Mouse (Mus musculus): Measurements from ENCODE around the gene Crkl. TPM values are rescaled to one million over a fixed set of nuclear protein-coding genes. Genes with fewer than 3 reads are reported as not detected.
"Not testable (repeated sequence)": the region's sequence is repeated elsewhere in the genome, so short reads cannot be mapped to it uniquely, and the experiment has no call there.

Gene Crkl
- polyA plus RNA-seq, 1 experiment from 2014 or later = 90.4 TPM

DNA sequence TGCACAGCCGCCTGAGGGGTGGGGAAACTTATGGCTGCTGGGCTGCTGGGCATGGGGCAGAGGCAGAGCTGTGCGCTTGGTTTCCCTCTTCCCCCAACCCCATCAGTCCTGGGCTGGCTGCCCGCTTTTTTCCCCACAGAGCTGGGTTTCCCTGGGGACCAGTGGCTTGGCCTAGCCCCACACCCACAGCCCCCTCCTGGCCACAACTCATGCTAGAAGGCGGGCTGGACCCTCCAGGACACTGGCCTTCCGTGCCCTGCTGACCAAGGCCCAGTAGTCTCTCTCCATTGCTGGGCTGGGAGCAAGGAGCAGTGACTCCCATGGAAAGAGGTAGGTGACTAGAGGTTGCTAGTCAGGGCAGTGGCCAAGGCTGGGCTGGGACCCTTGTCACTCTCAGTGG is 39.4 kb downstream of the Crkl start:
- WGBS = 83% methylated on average over 5 of the region's 5 CpGs
- no peak overlapping the region for H3K27ac ChIP-seq (replicated peaks; ENCODE audit: low read depth, low read length)
- H3K27me3 ChIP-seq (ENCODE audit: control insufficient read depth, insufficient read depth, low read length) = peaks cover 10% of the 10 kb centered on the region
- H3K9me3 ChIP-seq (ENCODE audit: control insufficient read depth, low read length) = no peaks in the 10 kb centered on the region
- H3K36me3 ChIP-seq (ENCODE audit: control insufficient read depth, insufficient read depth, low read length) = peaks cover 3% of the 10 kb centered on the region; the same call in 1 of the 2 replicates
- H3K4me3 ChIP-seq (ENCODE audit: low read depth, low read length) = no peak overlapping the region
- no peak for DNase-seq (ENCODE audit: low spot score)
- H3K9ac ChIP-seq (ENCODE audit: low read length) = no peak overlapping the region
- H3K4me1 ChIP-seq (ENCODE audit: control insufficient read depth, insufficient read depth, low read length) = no peaks in the 10 kb centered on the region
- H3K4me2 ChIP-seq (ENCODE audit: low read depth, severe bottlenecking) = no peak overlapping the region
- no peak for ATAC-seq (ENCODE audit: insufficient number of reproducible peaks, low FRiP score, low TSS enrichment, low read depth)

DNA sequence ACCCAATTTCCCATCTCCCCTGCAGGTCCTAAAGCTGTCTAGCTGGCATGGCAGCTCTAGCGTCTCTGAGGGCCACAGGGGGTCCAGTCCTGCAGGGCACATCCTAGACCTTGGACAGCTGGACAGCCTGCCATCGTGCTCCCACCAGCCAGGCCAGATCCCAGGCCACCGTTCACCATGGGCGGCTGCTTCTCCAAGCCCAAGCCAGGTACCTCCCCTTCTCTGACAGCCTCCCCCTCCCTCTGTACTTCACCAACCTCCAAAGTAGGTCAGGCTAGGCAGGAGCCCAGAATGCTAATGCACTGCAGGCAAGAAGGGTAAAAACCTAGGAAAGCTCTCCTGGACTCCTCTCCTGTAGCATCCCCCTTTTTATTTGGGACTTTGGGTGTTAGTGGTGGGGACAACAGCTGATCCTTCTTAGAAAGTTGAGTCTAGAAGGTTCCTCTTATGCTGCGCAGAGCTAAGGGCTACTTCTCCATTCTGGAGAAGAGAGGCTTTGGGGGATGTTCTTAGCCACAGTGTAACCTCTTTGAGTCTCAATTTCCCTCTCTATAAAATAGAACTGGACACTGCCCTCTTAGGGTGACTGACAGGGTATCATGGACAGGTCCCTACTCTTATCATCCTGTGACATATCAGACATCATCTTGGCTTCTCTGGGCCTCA is 40.2 kb downstream of the Crkl start:
- 62% methylated on average over 5 of the region's 5 CpGs for WGBS
- H3K9me3 ChIP-seq (ENCODE audit: control insufficient read depth, low read length) = no peaks in the 10 kb centered on the region
- H3K27ac ChIP-seq (replicated peaks; ENCODE audit: low read depth, low read length) = no peak overlapping the region
- no peaks in the 10 kb centered on the region for H3K4me1 ChIP-seq (ENCODE audit: control insufficient read depth, insufficient read depth, low read length)
- ATAC-seq (ENCODE audit: insufficient number of reproducible peaks, low FRiP score, low TSS enrichment, low read depth) (no peak), DNase-seq (ENCODE audit: low spot score) (no peak)
- peaks cover 3% of the 10 kb centered on the region; the same call in 1 of the 2 replicates for H3K36me3 ChIP-seq (ENCODE audit: control insufficient read depth, insufficient read depth, low read length)
- no peak overlapping the region for H3K4me3 ChIP-seq (ENCODE audit: low read depth, low read length)
- no peak overlapping the region for H3K4me2 ChIP-seq (ENCODE audit: low read depth, severe bottlenecking)
- H3K9ac ChIP-seq (ENCODE audit: low read length) = no peak overlapping the region
- peaks cover 10% of the 10 kb centered on the region for H3K27me3 ChIP-seq (ENCODE audit: control insufficient read depth, insufficient read depth, low read length)

DNA sequence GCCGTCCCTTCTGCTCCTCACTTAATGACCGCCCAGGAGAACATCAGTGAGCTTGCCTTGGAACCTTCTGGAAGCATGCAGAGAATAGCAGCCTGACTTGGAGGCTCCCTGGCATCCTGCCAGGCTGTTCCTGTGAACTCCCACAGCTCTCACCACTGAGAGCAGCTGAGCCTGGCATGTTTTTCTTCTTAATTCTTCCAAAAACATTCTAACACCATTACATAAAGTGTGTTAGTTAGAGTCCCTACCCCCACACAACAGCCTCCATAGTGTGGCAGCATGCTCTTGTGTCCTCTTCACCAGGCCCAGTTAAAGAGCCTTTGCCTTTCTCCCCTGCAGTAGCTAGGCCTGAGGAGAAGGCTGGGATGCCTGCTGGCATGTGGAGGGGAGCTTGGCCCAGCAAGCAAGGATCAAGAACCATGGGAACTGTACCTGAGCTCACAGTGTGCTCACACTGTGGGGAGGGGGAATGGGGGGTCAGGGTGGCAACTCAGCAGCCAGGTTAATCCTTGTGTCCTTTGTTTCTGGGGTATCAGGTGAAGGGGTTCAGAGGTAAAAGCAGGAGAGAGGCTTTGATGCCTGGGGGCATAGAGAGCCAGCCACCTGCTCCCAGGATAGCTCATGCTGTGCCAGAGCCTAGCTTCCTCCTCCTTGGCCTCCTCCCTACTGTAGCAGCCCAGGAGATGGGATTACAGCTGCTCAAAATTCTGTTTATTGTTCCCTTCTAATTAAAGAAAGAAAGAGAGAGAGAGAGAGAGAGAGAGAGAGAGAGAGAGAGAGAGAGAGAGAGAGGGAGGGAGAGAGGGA is 44.9 kb downstream of the Crkl start:
- Histone ChIP-seq H3K27ac (replicated peaks; ENCODE audit: low read depth, low read length) (no peak overlapping the region), H3K9ac (ENCODE audit: low read length) (no peak overlapping the region), H3K4me3 (ENCODE audit: low read depth, low read length) (no peak overlapping the region), H3K4me1 (ENCODE audit: control insufficient read depth, insufficient read depth, low read length) (no peaks in the 10 kb centered on the region), H3K27me3 (ENCODE audit: control insufficient read depth, insufficient read depth, low read length) (no peaks in the 10 kb centered on the region), H3K36me3 (ENCODE audit: control insufficient read depth, insufficient read depth, low read length) (no peaks in the 10 kb centered on the region), H3K4me2 (ENCODE audit: low read depth, severe bottlenecking) (no peak overlapping the region), H3K9me3 (ENCODE audit: control insufficient read depth, low read length) (no peaks in the 10 kb centered on the region)
- 67% methylated on average over 2 of the region's 2 CpGs for WGBS
- DNase-seq (ENCODE audit: low spot score) = no peak
- ATAC-seq (ENCODE audit: insufficient number of reproducible peaks, low FRiP score, low TSS enrichment, low read depth) = no peak

DNA sequence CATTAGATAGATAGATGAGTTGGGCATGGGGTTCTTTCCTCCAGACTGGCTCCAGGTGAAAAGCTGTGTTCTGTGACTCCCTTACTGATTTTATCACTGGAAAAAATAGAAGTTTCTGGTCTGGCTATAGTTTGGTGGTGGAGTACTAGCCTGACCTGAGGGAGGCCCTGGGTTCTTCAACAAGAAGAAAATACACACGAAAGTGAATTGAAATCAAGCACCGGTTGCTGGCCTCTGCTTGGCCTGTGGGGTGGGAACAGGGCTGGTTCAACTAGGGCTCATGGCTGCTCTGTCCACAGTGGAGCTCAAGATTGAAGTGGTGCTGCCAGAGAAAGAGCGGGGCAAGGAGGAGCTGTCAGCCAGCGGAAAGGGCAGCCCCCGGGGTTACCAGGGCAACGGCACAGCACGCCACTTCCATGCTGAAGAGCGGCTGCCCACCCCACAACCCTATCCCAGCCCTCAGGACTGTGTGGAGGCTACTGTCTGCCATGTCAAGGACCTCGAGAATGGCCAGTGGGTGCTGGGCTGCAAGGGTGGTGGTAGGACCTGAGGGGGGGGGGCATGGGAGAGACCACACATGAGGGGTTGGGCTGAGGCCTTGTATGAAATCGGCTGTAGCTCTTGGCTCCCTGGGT is 47.6 kb downstream of the Crkl start:
- ATAC-seq (ENCODE audit: insufficient number of reproducible peaks, low FRiP score, low TSS enrichment, low read depth) = no peak; the same call in 1 of the 2 replicates
- no peaks in the 10 kb centered on the region for H3K9me3 ChIP-seq (ENCODE audit: control insufficient read depth, low read length)
- peak; percentile 41 for DNase-seq (ENCODE audit: low spot score)
- no peak overlapping the region for H3K9ac ChIP-seq (ENCODE audit: low read length)
- H3K4me1 ChIP-seq (ENCODE audit: control insufficient read depth, insufficient read depth, low read length) = no peaks in the 10 kb centered on the region
- peak overlapping the region; percentile 12; the same call in 1 of the 2 replicates for H3K4me2 ChIP-seq (ENCODE audit: low read depth, severe bottlenecking)
- H3K4me3 ChIP-seq (ENCODE audit: low read depth, low read length) = no peak overlapping the region
- no peaks in the 10 kb centered on the region for H3K27me3 ChIP-seq (ENCODE audit: control insufficient read depth, insufficient read depth, low read length)
- 29% methylated on average over 10 of the region's 10 CpGs for WGBS
- H3K36me3 ChIP-seq (ENCODE audit: control insufficient read depth, insufficient read depth, low read length) = no peaks in the 10 kb centered on the region
- no peak overlapping the region for H3K27ac ChIP-seq (replicated peaks; ENCODE audit: low read depth, low read length)

DNA sequence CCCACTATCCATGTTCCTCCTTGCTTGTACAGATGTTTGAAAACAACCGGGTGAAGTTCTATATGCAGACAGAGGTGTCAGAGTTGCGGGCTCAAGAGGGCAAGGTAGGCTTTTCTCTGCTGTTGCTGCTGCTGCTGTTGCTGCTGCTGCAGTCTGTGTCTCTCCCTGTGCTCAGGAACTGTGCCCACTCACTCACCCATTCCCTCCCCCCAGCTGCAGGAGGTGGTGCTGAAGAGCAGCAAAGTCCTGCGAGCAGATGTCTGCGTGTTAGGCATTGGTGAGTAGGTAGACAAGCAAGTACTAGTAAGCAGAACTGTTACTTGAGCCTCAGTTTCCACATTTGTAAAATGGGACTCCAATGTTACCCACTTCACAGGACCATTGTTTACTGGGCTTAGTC is 50.9 kb downstream of the Crkl start:
- Histone ChIP-seq H3K4me3 (ENCODE audit: low read depth, low read length) (no peak overlapping the region), H3K9ac (ENCODE audit: low read length) (no peak overlapping the region), H3K27ac (replicated peaks; ENCODE audit: low read depth, low read length) (no peak overlapping the region), H3K4me2 (ENCODE audit: low read depth, severe bottlenecking) (no peak overlapping the region), H3K9me3 (ENCODE audit: control insufficient read depth, low read length) (no peaks in the 10 kb centered on the region), H3K27me3 (ENCODE audit: control insufficient read depth, insufficient read depth, low read length) (no peaks in the 10 kb centered on the region), H3K36me3 (ENCODE audit: control insufficient read depth, insufficient read depth, low read length) (no peaks in the 10 kb centered on the region), H3K4me1 (ENCODE audit: control insufficient read depth, insufficient read depth, low read length) (no peaks in the 10 kb centered on the region)
- WGBS = 78% methylated on average over 4 of the region's 4 CpGs
- ATAC-seq (ENCODE audit: insufficient number of reproducible peaks, low FRiP score, low TSS enrichment, low read depth) (no peak), DNase-seq (ENCODE audit: low spot score) (no peak)

DNA sequence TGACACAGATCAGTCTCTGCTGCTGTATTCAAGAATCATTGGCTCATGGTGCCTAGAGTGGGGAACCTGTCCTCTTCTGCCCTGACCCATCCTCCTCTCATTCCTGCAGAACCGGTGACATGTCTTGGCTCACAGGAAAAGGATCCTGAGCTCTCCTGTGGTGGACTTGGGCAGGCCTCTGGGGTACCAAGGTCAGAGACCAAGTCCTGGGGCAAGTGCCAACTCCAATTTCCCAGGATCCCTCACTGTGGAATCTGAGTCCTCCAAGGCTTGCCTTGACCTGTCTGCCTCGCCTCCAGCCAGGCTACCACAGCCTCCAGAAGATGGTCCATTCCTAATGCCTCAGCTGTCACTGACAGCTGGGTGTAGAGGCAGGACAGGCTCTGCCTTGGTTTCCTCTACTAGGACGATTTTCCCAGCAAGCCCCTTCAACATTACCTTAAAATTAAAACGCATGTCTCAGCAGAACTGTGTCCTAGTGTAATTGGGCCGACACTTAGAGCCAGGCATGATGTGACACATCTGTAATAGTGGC is 55.3 kb downstream of the Crkl start:
- no peak overlapping the region for H3K4me2 ChIP-seq (ENCODE audit: low read depth, severe bottlenecking)
- no peak overlapping the region for H3K27ac ChIP-seq (replicated peaks; ENCODE audit: low read depth, low read length)
- no peak overlapping the region for H3K4me3 ChIP-seq (ENCODE audit: low read depth, low read length)
- DNase-seq (ENCODE audit: low spot score) (no peak), ATAC-seq (ENCODE audit: insufficient number of reproducible peaks, low FRiP score, low TSS enrichment, low read depth) (no peak)
- 85% methylated on average over 5 of the region's 5 CpGs for WGBS
- no peaks in the 10 kb centered on the region; the same call in 1 of the 2 replicates for H3K36me3 ChIP-seq (ENCODE audit: control insufficient read depth, insufficient read depth, low read length)
- no peaks in the 10 kb centered on the region for H3K27me3 ChIP-seq (ENCODE audit: control insufficient read depth, insufficient read depth, low read length)
- H3K4me1 ChIP-seq (ENCODE audit: control insufficient read depth, insufficient read depth, low read length) = 0 out of 2 replicates have a peak, but pooled peaks cover 5% of the 10 kb centered on the region
- H3K9ac ChIP-seq (ENCODE audit: low read length) = no peak overlapping the region
- no peaks in the 10 kb centered on the region for H3K9me3 ChIP-seq (ENCODE audit: control insufficient read depth, low read length)

DNA sequence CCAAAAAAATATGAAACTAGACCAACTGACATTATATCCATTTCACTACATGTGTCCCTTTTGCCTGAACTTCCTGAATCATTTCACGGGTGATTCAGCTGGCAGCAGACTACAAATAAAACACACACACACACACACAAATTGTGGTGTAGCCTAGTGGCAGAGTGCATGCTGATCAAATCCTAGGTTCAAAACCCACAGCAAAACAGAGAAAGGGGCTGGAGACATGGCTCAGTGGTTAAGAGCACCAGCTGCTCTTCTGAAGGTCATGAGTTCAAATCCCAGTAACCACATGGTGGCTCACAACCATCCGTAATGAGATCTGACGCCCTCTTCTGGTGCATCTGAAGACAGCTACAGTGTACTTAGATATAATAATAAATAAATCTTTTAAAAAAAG is 56.2 kb downstream of the Crkl start:
- 35% methylated on average over 3 of the region's 3 CpGs for WGBS
- Histone ChIP-seq H3K4me2 (ENCODE audit: low read depth, severe bottlenecking) (peak overlapping the region; percentile 73), H3K9ac (ENCODE audit: low read length) (peak overlapping the region; percentile 83), H3K4me3 (ENCODE audit: low read depth, low read length) (peak overlapping the region; percentile 70), H3K27ac (replicated peaks; ENCODE audit: low read depth, low read length) (peak overlapping the region; percentile 36; the same call in 1 of the 2 replicates)
- H3K36me3 ChIP-seq (ENCODE audit: control insufficient read depth, insufficient read depth, low read length); H3K9me3 ChIP-seq (ENCODE audit: control insufficient read depth, low read length); H3K4me1 ChIP-seq (ENCODE audit: control insufficient read depth, insufficient read depth, low read length); H3K27me3 ChIP-seq (ENCODE audit: control insufficient read depth, insufficient read depth, low read length); ATAC-seq (ENCODE audit: insufficient number of reproducible peaks, low FRiP score, low TSS enrichment, low read depth); DNase-seq (ENCODE audit: low spot score): not testable (repeated sequence)

DNA sequence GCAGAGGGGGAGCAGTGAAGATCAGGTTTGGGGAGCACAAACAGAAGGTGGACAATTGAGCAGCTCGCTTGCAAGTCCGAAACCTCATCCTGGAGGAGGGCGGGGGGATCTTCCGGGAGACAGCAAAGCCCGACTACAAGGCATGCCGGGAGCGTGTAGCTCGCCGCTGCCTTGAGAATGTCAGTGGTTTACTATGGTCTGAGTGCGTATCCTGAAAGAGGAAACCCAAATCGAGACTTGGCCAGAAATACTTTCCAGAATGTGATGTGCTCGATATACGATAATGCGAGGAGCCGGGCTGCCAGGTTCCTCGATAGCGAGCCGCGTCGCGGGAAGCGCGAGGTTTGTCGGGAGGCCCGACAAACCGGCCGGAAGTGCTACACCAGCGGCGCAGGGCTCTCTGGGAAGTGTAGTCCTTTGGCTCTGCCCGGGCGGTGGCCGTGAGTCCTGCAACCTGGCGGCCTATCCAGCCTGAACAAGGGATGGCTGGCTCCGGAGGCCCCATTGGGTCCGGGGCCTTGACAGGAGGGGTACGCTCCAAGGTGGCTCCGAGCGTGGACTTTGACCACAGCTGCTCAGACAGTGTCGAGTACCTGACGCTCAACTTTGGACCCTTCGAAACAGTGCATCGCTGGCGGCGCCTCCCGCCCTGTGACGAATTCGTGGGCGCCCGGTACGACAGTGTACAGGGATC is 56.9 kb downstream of the Crkl start, which contains the start of gene Lztr1:
Gene Lztr1, plus strand, starts transcription at position 143 of the 694 bp plus-strand sequence.
- under 1% methylated on average over 50 of the region's 50 CpGs for WGBS

More for the DNA sequence above, 56.9 kb downstream of the Crkl start, which contains the start of gene Lztr1:
- Histone ChIP-seq H3K4me3 (ENCODE audit: low read depth, low read length) (peak within 1 kb of the TSS; percentile 70), H3K9me3 (ENCODE audit: control insufficient read depth, low read length) (no peaks in the 10 kb centered on the region), H3K27me3 (ENCODE audit: control insufficient read depth, insufficient read depth, low read length) (no peaks in the 10 kb centered on the region), H3K4me2 (ENCODE audit: low read depth, severe bottlenecking) (peak within 1 kb of the TSS; percentile 73), H3K36me3 (ENCODE audit: control insufficient read depth, insufficient read depth, low read length) (no peaks in the 10 kb centered on the region; the same call in 1 of the 2 replicates), H3K9ac (ENCODE audit: low read length) (peak within 1 kb of the TSS; percentile 83), H3K27ac (replicated peaks; ENCODE audit: low read depth, low read length) (peak within 1 kb of the TSS; percentile 36; the same call in 1 of the 2 replicates), H3K4me1 (ENCODE audit: control insufficient read depth, insufficient read depth, low read length) (0 out of 2 replicates have a peak, but pooled peaks cover 5% of the 10 kb centered on the region)
- DNase-seq (ENCODE audit: low spot score) (peak; percentile 95), ATAC-seq (ENCODE audit: insufficient number of reproducible peaks, low FRiP score, low TSS enrichment, low read depth) (peak; percentile 96)

All from limb, embryonic 11.5 days (tissue).